Mouse (Mus musculus) heart, postnatal 25 days (tissue): ENCODE data around the gene Whrn. TPM values are rescaled to one million over a fixed set of nuclear protein-coding genes. Genes with fewer than 3 reads are reported as not detected.

ENCODE experiments used
- DNase-seq: peaks from one replicate; pipeline ENCODE4 v3.0.0; 2022; ENCODE audit warnings: low spot score
- intact Hi-C: fragments of 180-260 bp; cut with DNase I; formaldehyde crosslinking; loops from one replicate; pipeline ENCODE4 v1.15.1; 2025
- total RNA-seq, 2 experiments: library from RNA; stranded (reverse); gene quantifications; 2 replicates each; pipeline ENCODE4 v1.2.3; 2021

Whrn gene
- total RNA-seq, 2 experiments from 2014 or later, result 36.9 to 41.9 TPM

GRCm38 (mm10) chr4:63417318-63417957 lies 78.4 kb downstream of the Whrn start:
- DNase-seq, result no peak
- intact Hi-C loops, result loop anchor here (1.0 to 5.0 kb wide), 6 partner anchors 49 to 531 kb away; partner anchors contain the start of genes Atp6v1g1 and Whrn

DNA sequence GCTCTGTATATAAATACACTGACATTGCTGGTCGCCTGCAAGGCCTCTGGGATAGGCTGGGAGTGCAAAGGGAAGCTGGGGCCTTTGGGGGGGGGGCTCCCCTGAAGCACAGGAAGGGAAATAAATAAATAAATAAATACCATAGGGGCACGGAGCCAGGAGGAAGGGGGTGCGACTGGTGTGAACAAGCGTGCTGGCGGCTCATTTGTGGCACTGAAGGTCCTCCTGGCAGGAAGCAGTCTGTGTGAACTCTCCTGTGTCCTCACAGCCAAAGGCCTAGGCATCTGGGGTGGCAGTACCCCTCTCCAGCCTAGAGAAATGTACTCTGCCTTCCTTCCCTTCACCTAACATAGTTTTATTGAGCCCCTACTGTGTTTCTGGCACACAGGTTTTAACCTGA lies 80.8 kb downstream of the Whrn start:
- intact Hi-C loops, result loop anchor here (5.0 kb wide), 4 partner anchors 82 to 427 kb away; partner anchors contain the start of genes Atp6v1g1 and Whrn
- DNase-seq, result no peak

DNA sequence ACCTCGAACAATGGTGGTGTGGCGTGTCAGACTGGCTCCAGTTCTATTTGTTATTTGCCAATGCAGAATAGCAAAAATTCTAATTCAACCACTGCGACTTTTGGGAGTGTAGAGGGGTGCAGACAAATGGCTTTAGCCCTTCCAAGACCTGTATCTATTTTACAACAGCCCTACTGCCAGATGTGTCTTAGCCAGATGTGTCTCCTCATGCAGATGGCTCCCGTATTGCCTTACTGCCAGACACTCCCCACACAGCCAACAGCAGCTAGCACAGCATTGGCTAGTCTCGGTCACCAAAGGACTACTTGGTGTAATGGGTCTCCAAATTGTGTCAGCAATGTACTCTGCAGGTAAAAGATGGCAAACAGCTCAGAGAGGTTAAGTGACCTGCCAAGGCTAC lies 84.6 kb downstream of the Whrn start:
- intact Hi-C loops, result no loop called here
- no peak for DNase-seq

DNA sequence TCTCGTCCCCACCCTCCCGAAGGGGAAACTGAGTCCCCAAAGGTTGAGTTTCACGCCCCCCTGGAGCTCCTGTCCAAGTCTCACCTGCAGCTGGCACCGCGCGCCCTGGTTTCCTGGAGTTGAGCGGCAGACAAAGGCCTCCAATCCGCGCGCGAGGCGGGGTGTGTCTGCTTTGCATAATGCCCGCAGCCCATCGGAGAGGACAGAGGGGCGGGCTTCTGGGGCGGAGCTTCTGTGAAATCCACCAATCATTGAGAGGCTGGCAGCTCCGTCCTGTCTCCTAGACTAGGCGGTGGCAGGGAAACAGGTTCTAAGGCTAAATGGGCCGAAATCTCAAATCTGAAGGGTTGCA lies 85.2 kb downstream of the Whrn start:
- intact Hi-C loops, result no loop called here
- peak; percentile 88 for DNase-seq

- intact Hi-C loops, result loop anchor here (2.0 kb wide), 1 partner anchor 41 kb away; no protein-coding TSS in a partner anchor
Observed at GRCm38 (mm10) chr4:63409908-63410582, 85.7 kb downstream of the Whrn start.

DNA sequence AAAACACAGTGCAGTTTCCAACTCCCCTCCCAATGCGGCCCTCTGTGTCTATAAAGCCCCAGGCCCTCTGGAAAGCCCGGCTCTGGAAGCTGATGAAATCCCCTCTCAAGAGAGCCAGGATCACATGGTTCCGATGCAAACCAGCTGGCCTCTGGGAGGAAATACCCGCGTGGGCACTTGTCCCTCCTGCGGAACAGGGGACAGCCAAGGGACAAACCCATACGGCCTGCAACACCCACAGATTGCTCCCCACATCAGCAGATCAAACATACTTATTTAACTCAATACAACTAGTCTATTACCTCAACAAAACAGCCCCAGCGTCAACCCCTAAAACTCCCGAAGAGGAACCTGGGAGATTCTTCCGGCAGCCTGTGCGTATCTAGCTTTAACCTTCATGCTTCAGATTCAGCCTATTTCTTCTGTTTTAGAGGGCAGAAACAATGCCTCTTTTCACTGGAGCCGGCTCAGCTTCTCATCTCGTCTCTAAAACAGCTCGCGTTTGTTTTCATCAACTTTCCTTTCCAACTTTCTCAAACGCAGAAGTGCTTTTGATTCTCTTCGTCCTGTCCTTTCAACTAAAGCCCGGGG lies 86.4 kb downstream of the Whrn start:
- DNase-seq, result no peak
- intact Hi-C loops, result loop anchor here (2.0 kb wide), 1 partner anchor 41 kb away; no protein-coding TSS in a partner anchor

More at GRCm38 (mm10) chr4:63409908-63410582, 85.7 kb downstream of the Whrn start:
- DNase-seq, result peak; percentile 79

DNA sequence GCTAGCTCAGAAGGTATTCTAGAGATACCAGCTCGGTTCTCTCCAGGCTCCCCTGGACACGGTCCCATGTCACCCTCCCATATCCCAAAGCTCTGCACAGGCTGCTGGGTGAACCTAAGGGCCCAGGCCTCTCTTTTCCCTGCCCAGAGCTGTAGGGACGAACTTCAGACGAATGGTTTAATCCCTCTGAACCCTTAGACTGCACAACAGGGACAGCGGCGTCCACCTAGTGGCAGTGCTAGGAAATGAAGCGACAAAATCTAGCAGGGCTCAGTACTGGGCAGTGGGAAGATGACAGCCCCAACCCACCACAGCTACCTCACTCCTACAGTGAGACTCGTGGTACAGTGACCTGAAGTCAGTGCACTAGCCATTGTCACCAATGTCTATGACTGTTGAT lies 87.1 kb downstream of the Whrn start:
- intact Hi-C loops, result loop anchor here (2.0 kb wide), 1 partner anchor 40 kb away; no protein-coding TSS in a partner anchor
- DNase-seq, result no peak

DNA sequence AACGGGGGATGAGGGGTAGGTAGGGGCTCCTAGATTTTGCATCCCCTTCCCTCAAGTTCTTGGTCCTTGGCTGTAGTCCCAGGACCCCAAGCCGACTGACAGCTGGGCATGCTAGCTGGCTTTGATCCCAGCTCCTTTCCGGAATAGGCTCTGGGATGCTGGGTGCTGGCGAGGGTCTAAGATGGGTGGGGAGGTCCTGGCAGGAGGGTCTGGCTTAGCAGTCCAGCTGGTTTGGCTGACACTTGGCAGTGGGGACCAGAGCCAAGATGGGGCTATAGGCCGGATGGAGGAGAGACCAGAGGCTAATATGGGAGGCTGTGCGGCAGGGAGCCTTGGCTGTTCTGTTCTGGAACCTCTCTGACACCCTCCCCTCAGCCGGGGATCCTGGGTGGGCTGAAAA lies 87.5 kb downstream of the Whrn start:
- no peak for DNase-seq
- intact Hi-C loops, result loop anchor here (2.0 kb wide), 1 partner anchor 39 kb away; no protein-coding TSS in a partner anchor

GRCm38 (mm10) chr4:63405683-63406082 lies 90.1 kb downstream of the Whrn start:
- DNase-seq, result no peak

GRCm38 (mm10) chr4:63405051-63405450 lies 90.7 kb downstream of the Whrn start:
- DNase-seq, result no peak
- intact Hi-C loops, result no loop called here

More at GRCm38 (mm10) chr4:63405683-63406082, 90.1 kb downstream of the Whrn start:
- intact Hi-C loops, result no loop called here

DNA sequence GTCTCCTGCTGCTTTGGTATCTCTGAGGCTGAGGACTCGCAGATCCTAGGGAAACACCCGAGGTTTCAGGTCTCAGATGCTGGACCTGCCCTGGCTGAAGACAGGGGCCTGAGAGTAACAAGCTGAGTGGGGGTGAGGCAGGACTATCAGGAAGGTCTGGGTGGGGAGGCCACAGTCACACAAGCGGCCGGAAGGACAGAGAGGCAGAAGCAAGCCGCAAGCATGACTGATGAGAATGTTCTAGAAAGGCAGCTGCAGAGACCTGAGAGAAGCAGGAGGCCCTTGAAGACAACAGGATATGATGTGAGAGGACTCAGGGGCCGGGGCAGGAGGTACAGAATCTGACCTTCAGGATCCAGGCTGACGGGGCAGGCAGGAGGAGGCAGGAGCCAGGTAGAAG lies 91.6 kb downstream of the Whrn start:
- intact Hi-C loops, result no loop called here
- DNase-seq, result no peak

DNA sequence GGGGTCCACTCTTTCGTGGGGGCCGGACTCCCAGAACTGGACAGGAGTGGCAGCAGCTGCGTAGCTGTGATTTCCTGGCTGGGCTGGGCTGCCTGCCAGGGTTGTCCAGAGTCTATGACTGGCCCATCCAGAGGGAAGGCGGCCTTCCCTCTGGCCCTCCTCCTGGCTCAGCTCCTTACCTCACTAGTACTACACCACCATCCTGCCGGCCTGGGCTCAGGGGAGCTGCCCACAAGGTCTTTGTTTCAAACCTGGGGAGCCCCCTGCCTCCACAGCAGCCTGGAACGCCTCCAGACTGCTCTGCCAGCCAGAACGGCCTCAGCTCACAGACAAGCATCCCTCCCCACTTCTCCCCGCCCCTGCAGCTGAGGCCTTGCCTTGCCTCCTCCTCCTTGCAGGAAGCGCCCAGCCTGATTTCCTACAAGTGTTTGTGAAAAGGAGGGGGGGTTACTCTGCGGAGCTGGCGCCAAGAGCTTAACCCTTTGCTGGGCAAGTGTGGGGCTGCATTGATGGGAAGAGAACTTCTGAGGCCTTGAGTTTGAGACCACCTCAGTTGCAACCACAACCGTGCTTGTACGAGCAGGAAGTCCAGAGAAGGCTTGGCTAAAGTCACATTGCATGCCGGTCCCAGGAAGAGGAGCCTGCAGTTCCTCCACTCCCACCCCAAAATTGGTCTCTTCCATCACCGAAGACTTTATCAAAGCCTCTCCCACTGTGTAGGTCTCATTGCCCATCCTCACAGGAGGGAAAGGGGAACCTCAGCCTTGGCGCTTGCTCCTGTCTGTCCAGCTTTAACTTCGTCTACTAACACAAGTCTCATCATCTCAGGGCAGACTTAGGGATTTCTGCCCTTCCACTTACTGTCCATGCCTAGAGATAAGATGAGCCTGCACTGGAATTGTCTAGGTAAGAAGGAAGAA lies 92.5 kb downstream of the Whrn start, which contains the start of gene Akna:
TSS of gene Akna (minus strand) at position 315 of the 920 bp plus-strand sequence.
- DNase-seq, result peak; percentile 90
- intact Hi-C loops, result no loop called here

DNA sequence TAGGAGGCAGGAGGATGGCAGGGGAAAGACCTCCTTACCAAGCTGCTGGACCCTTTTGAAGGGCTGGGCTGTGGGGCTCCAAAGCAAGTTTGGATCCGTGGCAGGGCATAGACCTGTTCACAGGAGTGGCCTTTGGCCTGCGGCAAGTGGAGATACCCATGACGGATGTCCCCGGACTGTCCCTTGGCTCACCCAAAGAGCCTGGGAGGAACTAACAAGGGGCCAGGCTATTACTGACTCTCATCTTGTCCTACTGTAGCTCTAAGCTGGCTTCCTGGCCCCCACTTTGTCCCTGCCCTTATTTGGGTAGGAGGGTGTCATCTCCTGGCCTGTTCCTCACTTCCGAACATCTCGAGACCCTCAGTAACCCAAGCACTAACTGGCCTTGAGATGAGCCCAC lies 93.2 kb downstream of the Whrn start:
- intact Hi-C loops, result no loop called here
- no peak for DNase-seq

DNA sequence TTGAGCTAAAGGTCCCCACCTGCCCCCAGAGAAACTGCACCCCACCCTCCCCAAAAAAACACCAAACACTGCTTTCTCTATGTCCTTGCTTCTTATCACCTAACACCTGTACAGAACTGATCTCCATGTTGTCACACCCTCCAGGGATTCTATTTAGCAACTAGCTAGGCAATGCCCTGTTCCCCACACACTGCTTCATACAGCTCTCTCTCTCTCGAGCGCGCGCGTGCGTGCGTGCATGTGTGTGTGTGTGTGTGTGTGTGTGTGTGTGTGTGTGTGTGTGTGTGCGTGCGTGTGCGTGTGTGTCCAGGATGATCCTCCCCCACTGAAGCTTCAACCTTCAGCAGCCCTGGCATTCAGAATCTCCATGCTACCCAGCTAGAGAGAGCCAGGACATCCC lies 93.7 kb downstream of the Whrn start:
- intact Hi-C loops, result no loop called here
- DNase-seq, result no peak

GRCm38 (mm10) chr4:63401620-63402019 lies 94.2 kb downstream of the Whrn start:
- DNase-seq, result no peak
- intact Hi-C loops, result no loop called here

DNA sequence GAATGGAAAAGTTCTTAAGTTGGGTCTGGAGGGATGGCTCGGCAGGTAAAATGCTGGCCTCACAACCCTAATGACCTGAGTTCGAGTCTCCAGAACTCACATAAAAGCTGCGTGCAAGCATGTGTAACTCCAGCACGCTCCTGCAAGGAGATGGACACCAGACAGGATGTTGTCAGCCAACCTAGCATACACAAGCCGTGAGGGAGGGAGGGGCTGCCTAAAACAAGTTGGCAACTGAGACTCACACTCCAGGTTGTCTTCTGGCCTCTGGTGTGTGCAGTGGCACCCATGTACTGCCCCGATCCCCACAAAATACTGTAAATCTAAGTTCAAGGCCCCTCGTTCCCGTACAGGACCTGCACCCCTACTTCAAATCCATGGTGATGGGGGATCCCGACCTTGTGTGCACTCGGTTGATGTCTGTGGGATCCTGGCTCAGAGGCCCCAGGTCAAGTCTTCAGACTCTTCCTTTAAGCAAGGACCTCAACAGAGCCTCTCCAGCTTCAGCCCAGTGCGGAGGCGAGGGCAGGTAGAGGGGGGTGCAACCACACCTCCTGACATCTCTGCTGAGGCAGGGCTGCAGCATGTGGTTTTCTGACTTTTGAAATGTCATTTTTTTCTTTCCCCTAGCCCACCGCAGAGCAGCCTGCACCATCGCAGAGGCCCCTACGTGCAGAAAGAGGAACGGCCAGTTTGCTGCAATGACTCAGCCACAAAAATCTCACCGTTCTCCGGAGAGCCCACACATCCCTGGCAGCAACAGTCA lies 95.1 kb downstream of the Whrn start:
- no peak for DNase-seq
- intact Hi-C loops, result no loop called here

- DNase-seq, result no peak
- intact Hi-C loops, result no loop called here
Observed at GRCm38 (mm10) chr4:63399691-63400270, 96.0 kb downstream of the Whrn start.

DNA sequence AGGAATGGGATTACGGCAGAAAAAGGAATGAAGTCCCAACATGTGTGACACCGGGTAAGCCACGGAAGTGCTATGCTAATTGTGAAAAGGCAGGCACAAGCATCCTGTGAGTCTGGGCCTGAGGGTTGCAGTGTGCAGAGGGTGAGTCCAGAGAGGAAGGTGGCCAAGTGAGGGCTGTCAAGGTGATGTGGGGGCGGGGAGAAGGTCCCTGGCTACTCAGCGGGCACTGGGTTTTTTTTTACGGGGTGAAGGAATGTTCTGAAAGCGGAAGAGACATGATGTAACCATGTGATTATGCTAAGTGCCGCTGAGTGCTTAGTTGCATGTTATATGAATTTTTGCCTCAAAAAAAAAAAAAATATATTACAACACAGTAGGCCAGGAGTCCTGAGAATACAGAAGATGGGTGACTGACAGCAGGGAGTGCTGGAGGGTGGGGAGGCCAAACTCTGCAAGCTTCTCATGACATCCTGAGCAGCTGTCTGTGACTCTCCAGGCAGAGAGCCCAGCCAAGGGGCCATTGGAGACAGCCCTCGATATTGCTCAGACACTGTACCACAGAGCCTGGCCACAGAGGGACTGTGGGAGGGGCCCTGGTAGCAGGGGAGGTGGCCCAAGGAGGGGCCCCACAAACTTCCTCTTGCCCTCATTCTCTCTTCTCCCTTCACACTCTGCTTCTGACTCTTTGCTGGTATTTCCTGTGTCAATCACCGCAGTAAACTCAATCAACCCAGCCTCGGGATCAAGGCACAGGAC lies 96.8 kb downstream of the Whrn start:
- intact Hi-C loops, result no loop called here
- no peak for DNase-seq
